22 mouse cellular contexts compared by ENCODE assay signal in genomic region chr6:35599841-35600240, GRCm38 (mm10).
DNase-seq lines count a peak whose midpoint lies in the region; ATAC-seq and TF ChIP-seq lines count a peak whose summit lies in the region.
"Had no signal": no experiment of that assay in that cellular context is flagged by ENCODE, and none has a peak within 500 bp of the region (broad histone marks: within the 10 kb centered on the region; RNA-seq: fewer than 3 reads in every experiment).

No protein-coding gene starts in this region.

- peak overlapping the region; percentile 62; the same call in 1 of the 2 replicates for H3K27ac ChIP-seq in left cerebral cortex, adult 2 months
- no peak overlapping the region for H3K27ac ChIP-seq in midbrain, embryonic 11.5 days (ENCODE audit: low read depth, low read length)
- H3K27ac ChIP-seq in midbrain, embryonic 10.5 days (replicated peaks): no peak overlapping the region
- peak overlapping the region; percentile 40; the same call in 1 of the 2 replicates for H3K27ac ChIP-seq in olfactory bulb, adult 2 months (ENCODE audit: insufficient read depth, low read depth, low read length)

- TF ChIP-seq CTCF in left cerebral cortex, adult 2 months (IDR thresholded peaks at IDR 0.05): no peak
- TF ChIP-seq CTCF in olfactory bulb, adult 2 months (IDR thresholded peaks at IDR 0.05; ENCODE audit: insufficient read depth, low read depth, low read length): no peak

- no peak for ATAC-seq in midbrain, embryonic 11.5 days (ENCODE audit: low FRiP score)
- ATAC-seq: activated CD4-positive, CD25-positive, alpha-beta regulatory T cell, adult 4 months; CD4-positive, CD25-positive, alpha-beta regulatory T cell, adult 4 months; Patski had no signal

- H3K27me3 ChIP-seq in midbrain, embryonic 11.5 days (ENCODE audit: control insufficient read depth, insufficient read depth, low read length): no peaks in the 10 kb centered on the region
- no peaks in the 10 kb centered on the region for H3K27me3 ChIP-seq in midbrain, embryonic 10.5 days (ENCODE audit: low read depth, poor library complexity, severe bottlenecking)
- H3K27me3 ChIP-seq: CH12.LX had no signal

- no peak overlapping the region for H3K9ac ChIP-seq in midbrain, embryonic 11.5 days (ENCODE audit: low read length)

- no peak for TF ChIP-seq POLR2A in olfactory bulb, adult 2 months (IDR thresholded peaks at IDR 0.05; ENCODE audit: insufficient read depth, low read depth, low read length)

- no peaks in the 10 kb centered on the region for H3K36me3 ChIP-seq in midbrain, embryonic 11.5 days (ENCODE audit: control insufficient read depth, insufficient read depth, low read length)
- no peaks in the 10 kb centered on the region for H3K36me3 ChIP-seq in midbrain, embryonic 10.5 days
- H3K36me3 ChIP-seq: G1E had no signal

- intact Hi-C loops in left cerebral cortex, adult 2 months (cut with DNase I): loop anchor here (2.0 to 10.0 kb wide), 6 partner anchors 61 to 1305 kb away; partner anchors contain the start of gene Mtpn
- intact Hi-C loops in left cerebral cortex, postnatal 36 days (cut with DNase I): loop anchor here (10.0 kb wide), 2 partner anchors 615 to 1235 kb away; no protein-coding TSS in a partner anchor

- DNase-seq in heart, adult 11 months: peak; percentile 53
- no peak for DNase-seq in heart, adult 18-20 months
- no peak for DNase-seq in left cerebral cortex, adult 2 months (ENCODE audit: extremely low spot score in 1 of 2, low spot score in 2 of 2)
- DNase-seq in left cerebral cortex, postnatal 36 days (ENCODE audit: low spot score in 2 of 2): no peak
- DNase-seq in midbrain, embryonic 11.5 days (ENCODE audit: low spot score, missing footprints): peak; percentile 81
- no peak for DNase-seq in midbrain, embryonic 10.5 days (ENCODE audit: low spot score)
- no peak for DNase-seq in right cerebral cortex, postnatal 4 days
- DNase-seq: adrenal gland, adult 2 months; adrenal gland, adult 8-10 months; adrenal gland, postnatal 10 days; adrenal gland, postnatal 14 days; adrenal gland, postnatal 25 days; adrenal gland, postnatal 36 days; B cell, adult 2 months; cerebellum, adult 11 months; cerebellum, adult 11-12 months had no signal

- no peak overlapping the region for H3K4me3 ChIP-seq in left cerebral cortex, adult 2 months
- no peak overlapping the region for H3K4me3 ChIP-seq in midbrain, embryonic 11.5 days (ENCODE audit: low read depth, low read length)
- H3K4me3 ChIP-seq in midbrain, embryonic 10.5 days: no peak overlapping the region
- no peak overlapping the region for H3K4me3 ChIP-seq in olfactory bulb, adult 2 months (ENCODE audit: insufficient read depth, low read depth, low read length)

- 71% methylated on average over 1 of the region's 1 CpGs for WGBS in midbrain, embryonic 11.5 days
- 67% methylated on average over 1 of the region's 1 CpGs for WGBS in midbrain, embryonic 10.5 days
- WGBS in olfactory bulb, adult 2 months: 87% methylated on average over 1 of the region's 1 CpGs

- H3K4me2 ChIP-seq in midbrain, embryonic 11.5 days: no peak overlapping the region

- no peaks in the 10 kb centered on the region for H3K9me3 ChIP-seq in midbrain, embryonic 11.5 days (ENCODE audit: control insufficient read depth, low read length)
- H3K9me3 ChIP-seq in midbrain, embryonic 10.5 days (replicated peaks): no peaks in the 10 kb centered on the region
- H3K9me3 ChIP-seq: G1E had no signal

- H3K4me1 ChIP-seq in midbrain, embryonic 11.5 days (ENCODE audit: control insufficient read depth, insufficient read depth, low read length): no peaks in the 10 kb centered on the region
- H3K4me1 ChIP-seq in midbrain, embryonic 10.5 days: no peaks in the 10 kb centered on the region
- peaks cover 5% of the 10 kb centered on the region; the same call in 1 of the 2 replicates for H3K4me1 ChIP-seq in olfactory bulb, adult 2 months (ENCODE audit: control insufficient read depth, insufficient read depth, low read length)

Comparison
In these comparisons a context has a peak if more than half of its experiments do, and no peak if none do; other contexts are left out.
1. DNase-seq: peak in heart, adult 11 months (single experiment) and midbrain, embryonic 11.5 days (single experiment); none in heart, adult 18-20 months (0 of 2), left cerebral cortex, adult 2 months (0 of 2), left cerebral cortex, postnatal 36 days (0 of 2), midbrain, embryonic 10.5 days (single experiment) and right cerebral cortex, postnatal 4 days (single experiment).
2. H3K27ac ChIP-seq: peak in left cerebral cortex, adult 2 months (single experiment) and olfactory bulb, adult 2 months (single experiment); none in midbrain, embryonic 11.5 days (single experiment) and midbrain, embryonic 10.5 days (single experiment).